Mouse (Mus musculus): Measurements from ENCODE around the gene Lyst. TPM values are rescaled to one million over a fixed set of nuclear protein-coding genes. Genes with fewer than 3 reads are reported as not detected.

Gene Lyst
- polyA plus RNA-seq, 1 experiment from 2014 or later = 7.6 TPM

- ATAC-seq (ENCODE audit: insufficient number of reproducible peaks, low FRiP score, low TSS enrichment, low read depth) = no peak
- no peaks in the 10 kb centered on the region for H3K36me3 ChIP-seq
- no peak overlapping the region for H3K9ac ChIP-seq
- no peaks in the 10 kb centered on the region for H3K27me3 ChIP-seq
- H3K4me2 ChIP-seq = no peak overlapping the region
- H3K4me1 ChIP-seq = no peaks in the 10 kb centered on the region
- no peaks in the 10 kb centered on the region for H3K9me3 ChIP-seq
- 63% methylated on average over 5 of the region's 5 CpGs for WGBS
- no peak overlapping the region for H3K27ac ChIP-seq
- no peak overlapping the region for H3K4me3 ChIP-seq
These were observed 31.3 kb upstream of the Lyst start for GRCm38 (mm10) chr13:13558900-13559299.

DNA sequence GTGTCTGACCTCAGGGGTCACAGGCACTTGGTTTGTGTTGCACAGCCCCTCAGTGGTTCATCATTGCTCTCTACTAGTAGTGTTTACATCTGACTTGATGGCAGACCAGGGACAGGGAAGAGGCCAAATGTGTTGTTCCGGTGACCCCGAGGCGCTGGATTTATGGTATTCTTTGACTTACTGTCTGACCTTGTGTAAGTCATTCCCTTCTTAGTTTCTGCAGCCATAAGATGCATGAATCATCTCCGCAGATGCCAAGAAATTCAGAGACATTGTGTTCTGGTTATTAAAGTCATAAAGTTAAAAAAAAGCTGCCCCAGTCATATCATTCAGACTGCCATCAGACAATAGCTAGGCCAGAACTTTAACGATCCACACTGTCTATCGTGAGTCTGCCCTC lies 27.6 kb upstream of the Lyst start:
- WGBS = 76% methylated on average over 6 of the region's 6 CpGs
- Histone ChIP-seq H3K27ac (no peak overlapping the region), H3K9me3 (no peaks in the 10 kb centered on the region), H3K4me3 (no peak overlapping the region), H3K4me2 (no peak overlapping the region), H3K27me3 (no peaks in the 10 kb centered on the region), H3K36me3 (no peaks in the 10 kb centered on the region), H3K9ac (no peak overlapping the region), H3K4me1 (no peaks in the 10 kb centered on the region)
- ATAC-seq (ENCODE audit: insufficient number of reproducible peaks, low FRiP score, low TSS enrichment, low read depth) = no peak

- no peak overlapping the region for H3K4me3 ChIP-seq
- no peak overlapping the region for H3K27ac ChIP-seq
- H3K4me2 ChIP-seq = no peak overlapping the region
- 58% methylated on average over 2 of the region's 2 CpGs for WGBS
- H3K4me1 ChIP-seq = no peaks in the 10 kb centered on the region
- H3K36me3 ChIP-seq = no peaks in the 10 kb centered on the region
- no peaks in the 10 kb centered on the region for H3K9me3 ChIP-seq
- H3K9ac ChIP-seq = no peak overlapping the region
- ATAC-seq (ENCODE audit: insufficient number of reproducible peaks, low FRiP score, low TSS enrichment, low read depth) = no peak
- H3K27me3 ChIP-seq = no peaks in the 10 kb centered on the region
These were observed 26.1 kb upstream of the Lyst start for GRCm38 (mm10) chr13:13564116-13564515.

DNA sequence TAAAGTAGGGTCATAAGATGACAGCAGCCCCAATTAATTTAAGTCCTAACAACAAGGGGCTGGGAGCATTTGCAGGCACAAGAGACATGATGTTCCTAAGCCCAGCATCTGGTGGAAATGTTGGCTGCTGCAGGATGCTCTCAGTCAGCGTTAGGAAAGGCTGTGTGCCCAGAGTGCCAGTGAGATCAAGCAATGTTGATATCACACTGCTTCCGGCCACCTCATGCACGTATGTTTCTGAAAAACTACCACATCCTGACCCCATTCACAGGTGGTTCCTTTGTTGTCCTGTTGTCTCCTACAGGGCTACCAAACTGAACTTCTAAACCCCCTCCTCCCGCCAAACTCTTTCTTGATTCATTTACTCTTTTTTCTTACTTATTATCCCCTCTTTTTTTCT lies 25.7 kb upstream of the Lyst start:
- H3K4me2 ChIP-seq = no peak overlapping the region
- no peaks in the 10 kb centered on the region for H3K27me3 ChIP-seq
- H3K4me1 ChIP-seq = no peaks in the 10 kb centered on the region
- H3K9ac ChIP-seq = no peak overlapping the region
- no peak overlapping the region for H3K4me3 ChIP-seq
- no peaks in the 10 kb centered on the region for H3K36me3 ChIP-seq
- ATAC-seq (ENCODE audit: insufficient number of reproducible peaks, low FRiP score, low TSS enrichment, low read depth) = no peak
- H3K27ac ChIP-seq = no peak overlapping the region
- no peaks in the 10 kb centered on the region for H3K9me3 ChIP-seq
- 67% methylated on average over 4 of the region's 4 CpGs for WGBS

DNA sequence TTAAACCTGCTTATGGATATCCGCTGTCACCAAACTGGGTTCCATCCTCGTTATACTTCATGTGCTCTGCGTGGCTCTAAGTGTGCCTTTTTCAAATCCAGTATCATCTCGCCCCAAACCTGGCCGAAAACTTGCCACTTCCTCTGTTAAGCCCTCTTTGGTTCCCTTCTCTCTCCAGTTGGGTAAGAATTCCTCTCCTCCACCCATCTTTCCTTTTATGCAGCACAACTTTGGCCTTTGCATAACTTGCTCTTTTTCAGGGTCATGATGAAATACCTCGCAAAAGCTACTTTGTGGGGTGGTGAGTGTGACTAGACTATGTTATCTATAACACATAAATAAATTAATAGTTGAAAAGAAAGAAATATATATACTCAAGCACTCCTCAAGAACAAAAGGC lies 22.6 kb upstream of the Lyst start:
- H3K4me2 ChIP-seq = no peak overlapping the region
- no peak overlapping the region for H3K27ac ChIP-seq
- ATAC-seq (ENCODE audit: insufficient number of reproducible peaks, low FRiP score, low TSS enrichment, low read depth) = no peak
- H3K4me3 ChIP-seq = no peak overlapping the region
- WGBS = 91% methylated on average over 6 of the region's 6 CpGs
- H3K4me1 ChIP-seq = no peaks in the 10 kb centered on the region
- no peak overlapping the region for H3K9ac ChIP-seq
- H3K9me3 ChIP-seq = no peaks in the 10 kb centered on the region
- no peaks in the 10 kb centered on the region for H3K36me3 ChIP-seq
- no peaks in the 10 kb centered on the region for H3K27me3 ChIP-seq

- Histone ChIP-seq H3K9me3 (no peaks in the 10 kb centered on the region), H3K27me3 (no peaks in the 10 kb centered on the region), H3K36me3 (no peaks in the 10 kb centered on the region), H3K4me2 (no peak overlapping the region), H3K4me1 (peaks cover 6% of the 10 kb centered on the region), H3K9ac (no peak overlapping the region), H3K4me3 (no peak overlapping the region), H3K27ac (no peak overlapping the region)
- WGBS = 74% methylated on average over 1 of the region's 1 CpGs
- ATAC-seq (ENCODE audit: insufficient number of reproducible peaks, low FRiP score, low TSS enrichment, low read depth) = no peak
These were observed 21.4 kb upstream of the Lyst start for GRCm38 (mm10) chr13:13568824-13569223.

DNA sequence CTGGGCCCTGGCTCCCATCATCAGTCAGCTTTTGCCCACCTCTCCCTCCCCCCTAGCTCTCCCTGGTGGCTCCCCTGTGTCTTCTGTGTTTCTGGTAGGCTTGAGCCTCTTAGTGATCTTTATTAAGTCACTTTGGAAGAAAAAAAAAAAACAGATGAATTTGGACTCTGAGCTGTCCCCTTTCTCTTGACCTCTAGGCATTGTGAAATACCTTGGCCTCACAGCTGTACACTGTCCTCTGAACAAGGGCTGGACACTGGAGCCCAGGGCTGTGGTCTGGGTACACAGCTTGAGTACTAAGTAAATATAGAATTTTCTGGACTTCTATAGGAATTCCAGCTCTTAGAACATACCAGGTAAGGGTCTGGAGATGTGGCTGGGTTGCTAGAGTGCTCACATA lies 20.6 kb upstream of the Lyst start:
- Histone ChIP-seq H3K27ac (no peak overlapping the region), H3K9me3 (no peaks in the 10 kb centered on the region), H3K36me3 (no peaks in the 10 kb centered on the region), H3K4me1 (peaks cover 6% of the 10 kb centered on the region), H3K9ac (no peak overlapping the region), H3K27me3 (no peaks in the 10 kb centered on the region), H3K4me3 (no peak overlapping the region), H3K4me2 (no peak overlapping the region)
- no peak for ATAC-seq (ENCODE audit: insufficient number of reproducible peaks, low FRiP score, low TSS enrichment, low read depth)

GRCm38 (mm10) chr13:13572060-13572835 lies 17.9 kb upstream of the Lyst start:
- no peak overlapping the region for H3K27ac ChIP-seq
- no peak overlapping the region for H3K4me2 ChIP-seq
- peaks cover 13% of the 10 kb centered on the region for H3K4me1 ChIP-seq
- no peak overlapping the region for H3K9ac ChIP-seq
- ATAC-seq (ENCODE audit: insufficient number of reproducible peaks, low FRiP score, low TSS enrichment, low read depth) = no peak
- H3K27me3 ChIP-seq = no peaks in the 10 kb centered on the region
- H3K9me3 ChIP-seq = no peaks in the 10 kb centered on the region
- H3K36me3 ChIP-seq = no peaks in the 10 kb centered on the region
- WGBS = 61% methylated on average over 10 of the region's 10 CpGs
- H3K4me3 ChIP-seq = no peak overlapping the region

GRCm38 (mm10) chr13:13572941-13573340 lies 17.3 kb upstream of the Lyst start:
- no peaks in the 10 kb centered on the region for H3K9me3 ChIP-seq
- no peak overlapping the region for H3K27ac ChIP-seq
- H3K4me3 ChIP-seq = no peak overlapping the region
- no peak overlapping the region for H3K9ac ChIP-seq
- no peaks in the 10 kb centered on the region for H3K27me3 ChIP-seq
- H3K4me1 ChIP-seq = peaks cover 13% of the 10 kb centered on the region
- no peak for ATAC-seq (ENCODE audit: insufficient number of reproducible peaks, low FRiP score, low TSS enrichment, low read depth)
- no peaks in the 10 kb centered on the region for H3K36me3 ChIP-seq
- 75% methylated on average over 2 of the region's 2 CpGs for WGBS
- H3K4me2 ChIP-seq = no peak overlapping the region

DNA sequence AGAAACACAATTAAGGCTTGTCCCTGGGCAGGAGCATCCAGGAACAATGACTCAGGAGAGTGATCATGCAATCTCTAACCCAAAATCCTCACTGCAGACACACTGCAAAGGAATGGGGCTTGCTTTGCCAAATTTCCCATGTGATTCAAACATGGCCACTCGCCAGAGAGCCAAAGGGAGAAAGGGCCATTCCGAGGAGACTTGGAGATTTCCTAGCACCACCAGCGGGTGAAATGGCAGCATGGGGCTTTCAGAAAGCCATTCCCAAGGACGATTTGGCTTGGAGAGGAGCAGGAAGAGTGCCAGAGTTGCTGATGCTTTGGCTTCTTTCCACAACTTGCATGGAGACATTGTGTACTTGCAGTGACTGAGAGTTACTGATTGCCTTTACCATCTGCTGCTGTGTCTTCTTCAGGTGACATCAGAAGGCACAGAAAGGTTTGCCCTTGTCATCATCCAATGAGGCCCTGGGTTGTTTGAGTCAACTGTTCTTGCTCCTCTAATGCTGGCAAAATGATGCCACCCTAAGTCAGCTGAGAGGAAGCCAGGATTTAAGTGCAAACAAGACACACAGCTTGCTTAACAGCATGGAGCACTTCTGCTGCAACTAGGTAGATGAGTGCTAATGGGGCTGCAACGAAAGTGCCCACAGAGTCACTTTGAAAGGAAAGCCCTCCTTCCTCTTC lies 16.5 kb upstream of the Lyst start:
- H3K4me2 ChIP-seq = no peak overlapping the region
- no peaks in the 10 kb centered on the region for H3K9me3 ChIP-seq
- no peak overlapping the region for H3K9ac ChIP-seq
- WGBS = 49% methylated on average over 5 of the region's 5 CpGs
- no peaks in the 10 kb centered on the region for H3K36me3 ChIP-seq
- no peak overlapping the region for H3K27ac ChIP-seq
- H3K27me3 ChIP-seq = no peaks in the 10 kb centered on the region
- H3K4me3 ChIP-seq = no peak overlapping the region
- H3K4me1 ChIP-seq = peaks cover 13% of the 10 kb centered on the region
- ATAC-seq (ENCODE audit: insufficient number of reproducible peaks, low FRiP score, low TSS enrichment, low read depth) = no peak

GRCm38 (mm10) chr13:13574258-13574870 lies 15.8 kb upstream of the Lyst start:
- Histone ChIP-seq H3K27me3 (no peaks in the 10 kb centered on the region), H3K4me2 (no peak overlapping the region), H3K36me3 (no peaks in the 10 kb centered on the region), H3K27ac (no peak overlapping the region), H3K9me3 (no peaks in the 10 kb centered on the region), H3K9ac (no peak overlapping the region), H3K4me3 (no peak overlapping the region), H3K4me1 (peaks cover 13% of the 10 kb centered on the region)
- WGBS = 56% methylated on average over 8 of the region's 8 CpGs
- ATAC-seq (ENCODE audit: insufficient number of reproducible peaks, low FRiP score, low TSS enrichment, low read depth) = no peak; the same call in 1 of the 2 replicates

DNA sequence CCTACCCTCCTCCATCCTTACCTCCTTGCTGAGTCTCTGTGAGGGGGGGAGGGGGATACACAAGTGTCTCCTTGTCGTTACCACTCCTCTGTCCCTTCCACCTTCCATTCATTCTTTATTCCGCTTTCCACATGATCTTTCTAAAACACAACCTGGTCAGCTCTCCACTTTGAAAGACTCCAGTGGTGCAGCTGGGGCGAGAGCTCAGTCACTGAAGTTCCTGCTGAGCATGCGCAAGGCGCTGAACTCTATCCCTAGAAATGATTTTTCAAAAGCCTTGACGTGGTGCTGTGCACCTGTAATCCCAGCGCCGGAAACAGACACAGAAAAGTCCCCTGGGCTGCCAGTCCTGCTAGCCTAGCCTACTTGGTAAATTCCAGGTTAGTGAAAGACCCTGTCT lies 15.1 kb upstream of the Lyst start:
- H3K9me3 ChIP-seq = no peaks in the 10 kb centered on the region
- no peak overlapping the region for H3K9ac ChIP-seq
- peaks cover 13% of the 10 kb centered on the region for H3K4me1 ChIP-seq
- H3K36me3 ChIP-seq = no peaks in the 10 kb centered on the region
- ATAC-seq (ENCODE audit: insufficient number of reproducible peaks, low FRiP score, low TSS enrichment, low read depth) = no peak
- H3K4me3 ChIP-seq = no peak overlapping the region
- WGBS = 73% methylated on average over 8 of the region's 8 CpGs
- H3K4me2 ChIP-seq = no peak overlapping the region
- no peaks in the 10 kb centered on the region for H3K27me3 ChIP-seq
- H3K27ac ChIP-seq = no peak overlapping the region
